Mouse (Mus musculus): ENCODE results near the gene Cd86.

Cd86 gene

DNA sequence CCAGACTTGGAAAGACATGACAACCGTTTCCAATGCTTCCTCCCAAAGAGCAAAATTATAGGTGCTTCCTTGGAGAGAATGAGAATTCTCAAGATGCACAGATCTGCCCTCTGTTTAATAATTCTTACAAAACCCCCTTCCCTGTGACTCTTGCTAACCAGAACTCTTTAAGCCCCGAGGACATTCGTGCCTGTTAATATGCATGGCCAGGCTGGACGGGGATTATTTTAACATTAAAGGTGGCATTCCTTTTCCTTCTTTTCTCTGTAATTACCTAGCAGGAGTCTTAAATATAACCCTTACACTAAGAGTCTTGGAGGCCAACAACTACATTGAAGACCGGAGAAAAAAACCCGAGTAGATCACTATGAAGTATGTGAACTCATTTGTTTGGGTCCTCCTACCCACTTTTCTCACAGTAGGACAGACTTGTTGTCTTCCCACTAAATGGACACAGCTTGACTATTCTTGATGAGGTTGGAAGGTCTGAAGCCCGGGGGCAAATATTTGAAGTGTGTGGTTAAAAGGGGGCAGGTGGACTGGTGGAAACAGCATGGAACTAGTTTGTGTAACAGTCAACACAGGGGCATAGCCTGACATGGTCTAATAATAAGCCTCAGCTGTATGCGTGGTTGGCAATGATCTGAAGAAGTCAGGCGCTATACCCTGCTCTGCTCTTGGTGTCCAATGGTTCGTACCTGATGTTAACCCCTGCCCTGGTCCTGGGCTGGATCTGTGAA lies 69.0 kb downstream of the Cd86 start:
- no peak for DNase-seq

DNA sequence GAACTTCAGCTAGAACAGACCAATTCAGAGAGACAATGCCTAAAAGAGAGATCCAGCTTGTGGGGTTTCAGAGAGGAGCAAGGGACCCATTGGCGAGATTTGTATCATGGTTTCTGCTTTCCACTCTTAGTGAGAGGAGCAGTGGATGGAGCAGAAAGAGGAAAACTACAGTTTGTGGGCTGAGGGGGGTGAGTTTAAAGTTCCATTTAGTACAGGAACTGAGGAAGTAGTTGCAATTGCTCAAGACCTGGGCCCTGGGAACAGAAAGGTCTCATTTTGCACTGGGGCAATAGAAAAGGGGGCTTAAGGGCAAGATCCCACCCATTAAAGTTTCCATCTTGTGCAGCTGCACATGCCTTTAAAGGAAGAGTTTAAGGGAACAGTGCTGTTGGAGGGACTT lies 76.0 kb downstream of the Cd86 start:
- DNase-seq, result peak; percentile 28

DNA sequence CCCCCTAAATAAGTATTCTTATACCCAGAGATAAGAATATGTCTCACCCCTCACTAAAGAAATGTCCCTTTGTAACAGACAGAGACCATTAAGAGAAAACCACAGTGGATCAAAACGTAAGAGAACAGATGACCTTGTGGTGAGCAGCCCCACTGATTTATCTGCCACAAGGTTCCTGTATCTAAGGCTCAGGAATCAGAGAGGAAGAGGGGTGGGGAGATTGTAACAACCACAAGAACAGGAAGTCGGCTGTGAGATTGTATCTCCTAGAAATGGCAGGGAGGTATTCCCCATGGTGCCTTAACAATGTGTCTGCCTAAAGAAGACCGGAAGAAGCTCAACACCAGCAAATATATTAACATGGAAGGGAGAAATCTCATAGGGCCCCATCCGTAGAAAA lies 77.9 kb downstream of the Cd86 start:
- peak; percentile 60 for DNase-seq

DNA sequence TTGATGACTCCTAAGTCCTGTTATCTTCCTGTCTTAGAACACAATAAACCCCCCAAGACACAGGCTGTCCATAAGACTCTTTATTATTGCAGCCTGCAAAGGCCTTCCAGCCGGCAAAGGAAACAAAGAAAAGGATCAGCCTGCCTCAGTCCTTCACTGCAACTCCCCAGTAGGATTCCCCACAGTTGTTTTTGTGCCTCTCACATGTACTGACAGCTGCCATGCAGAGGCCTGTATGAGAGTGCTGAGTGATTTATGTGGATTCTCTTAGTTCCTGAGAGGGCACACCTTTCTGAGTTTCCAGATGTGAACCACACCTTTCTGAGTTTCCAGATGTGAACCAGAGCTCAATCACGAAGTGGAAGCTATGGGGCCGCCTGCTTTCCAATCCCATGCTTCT lies 83.8 kb downstream of the Cd86 start:
- peak; percentile 64 for DNase-seq

DNA sequence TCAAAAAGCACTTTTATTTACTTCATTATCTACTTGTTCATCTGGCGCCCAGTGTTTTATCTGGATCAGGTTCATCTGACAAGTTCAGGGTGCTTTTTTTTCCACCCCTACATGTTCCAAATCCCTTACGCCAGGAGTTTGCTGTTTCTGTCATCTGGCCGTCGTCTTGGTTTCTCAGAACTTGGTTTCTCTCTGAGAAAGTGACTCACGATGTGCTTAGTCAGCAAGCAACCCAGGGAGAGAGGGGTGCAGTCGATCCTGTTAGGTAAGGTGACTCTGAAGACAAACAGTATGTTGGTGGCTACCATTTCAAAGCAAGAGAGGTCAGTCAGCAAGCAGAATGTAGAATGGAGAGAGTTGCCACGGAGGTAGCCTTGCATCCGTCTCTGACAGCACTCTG lies 93.9 kb downstream of the Cd86 start:
- peak; percentile 53 for DNase-seq

DNA sequence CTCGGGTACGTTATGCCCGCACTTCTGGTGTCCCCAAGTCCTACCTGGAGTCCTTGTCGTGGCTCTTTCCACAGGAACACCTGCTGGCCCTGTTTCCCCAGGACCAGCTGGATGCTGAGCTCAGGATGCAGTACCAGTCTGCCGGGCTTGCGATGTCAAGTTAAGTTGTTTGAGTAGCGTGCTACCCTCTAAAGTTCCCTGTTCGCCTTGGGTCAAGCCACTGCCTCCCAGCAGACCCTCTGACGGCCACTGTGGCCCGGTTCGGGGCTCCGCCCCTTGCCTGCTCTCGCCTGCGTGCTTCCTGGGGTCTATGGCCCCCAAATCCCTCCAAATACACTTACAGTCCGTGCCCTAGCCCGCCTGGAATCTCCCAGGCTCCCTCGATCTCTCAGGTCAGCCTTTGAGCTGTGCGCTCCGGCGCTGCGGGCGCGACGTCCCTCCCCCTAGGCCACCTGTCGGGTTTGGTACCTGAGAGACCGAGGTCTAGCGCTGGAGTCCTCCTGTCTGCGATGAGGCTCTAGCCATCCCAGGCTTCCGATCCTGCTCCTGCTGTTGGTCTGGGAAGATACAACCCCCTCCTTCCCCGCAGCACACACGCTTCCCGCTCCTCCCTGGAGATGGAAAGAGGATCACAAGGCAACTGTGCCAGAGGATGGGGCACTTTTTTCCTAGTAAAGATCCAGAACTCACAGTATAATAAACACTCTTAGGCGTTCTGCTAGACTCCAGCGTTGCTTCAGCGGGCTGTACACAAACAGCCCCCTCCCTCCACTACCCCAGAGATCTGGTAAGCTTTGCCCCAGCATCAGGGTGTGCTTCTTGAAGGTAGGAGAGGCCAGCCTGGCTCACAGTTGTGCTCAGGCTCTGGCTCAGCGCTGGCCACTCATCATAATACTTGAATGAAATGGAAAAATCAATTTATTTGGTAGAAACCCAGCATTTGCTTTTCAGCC lies 104.2 kb downstream of the Cd86 start, which contains the start of gene Casr:
Gene Casr (minus strand): TSS at position 756 of the 953 bp plus-strand sequence.
- DNase-seq, result peak; percentile 80

DNA sequence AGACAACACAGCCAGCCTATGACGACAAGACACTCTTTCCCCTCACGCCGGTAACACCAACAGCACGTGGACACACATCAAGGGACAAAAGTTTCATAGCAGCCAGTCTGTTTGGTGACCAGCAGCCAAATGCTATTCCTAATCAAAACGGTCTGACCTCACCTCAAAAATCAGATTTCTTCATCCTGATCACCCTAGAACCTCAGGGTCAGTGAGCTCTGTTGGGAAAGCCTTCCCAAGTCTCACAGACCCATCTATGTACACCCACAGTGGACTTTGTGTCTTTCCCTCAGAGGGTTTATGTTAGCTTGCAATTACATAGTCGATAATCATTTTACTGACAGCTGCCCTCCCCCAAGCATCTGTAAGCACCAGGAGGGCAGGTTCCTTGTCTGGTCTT lies 106.3 kb downstream of the Cd86 start:
- peak; percentile 34 for DNase-seq

DNA sequence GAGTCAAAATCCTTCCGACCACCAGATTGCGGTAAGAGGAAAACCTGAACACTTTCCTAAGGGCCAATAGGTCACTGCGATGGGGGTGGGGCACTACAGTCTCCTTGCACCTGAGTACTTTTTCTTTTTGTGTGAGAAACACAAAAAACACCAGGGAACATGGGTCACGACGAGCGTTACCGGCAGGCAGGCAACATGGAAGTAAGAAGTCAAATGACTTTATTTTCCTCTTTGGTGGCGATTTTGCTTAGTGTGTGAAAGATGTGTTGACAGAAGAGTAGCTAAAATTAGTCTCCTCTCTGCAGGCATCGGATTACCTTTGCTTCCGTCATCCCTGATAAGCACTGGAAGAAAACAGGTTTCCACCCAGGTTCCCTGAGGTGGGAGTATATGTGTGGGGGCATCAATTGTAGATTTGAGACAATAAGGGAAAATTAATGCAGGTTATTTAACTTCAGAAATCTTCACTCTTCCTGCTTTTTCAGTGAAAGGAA lies 110.2 kb downstream of the Cd86 start:
- peak; percentile 66 for DNase-seq
